Mouse (Mus musculus): ENCODE results near the gene Plppr3. TPM values are rescaled to one million over a fixed set of nuclear protein-coding genes. Genes with fewer than 3 reads are reported as not detected.
"Not testable (repeated sequence)": the region's sequence is repeated elsewhere in the genome, so short reads cannot be mapped to it uniquely, and the experiment has no call there.

Plppr3 gene
- total and polyA plus RNA-seq, 2 experiments from 2014 or later = 328 to 473 TPM

DNA sequence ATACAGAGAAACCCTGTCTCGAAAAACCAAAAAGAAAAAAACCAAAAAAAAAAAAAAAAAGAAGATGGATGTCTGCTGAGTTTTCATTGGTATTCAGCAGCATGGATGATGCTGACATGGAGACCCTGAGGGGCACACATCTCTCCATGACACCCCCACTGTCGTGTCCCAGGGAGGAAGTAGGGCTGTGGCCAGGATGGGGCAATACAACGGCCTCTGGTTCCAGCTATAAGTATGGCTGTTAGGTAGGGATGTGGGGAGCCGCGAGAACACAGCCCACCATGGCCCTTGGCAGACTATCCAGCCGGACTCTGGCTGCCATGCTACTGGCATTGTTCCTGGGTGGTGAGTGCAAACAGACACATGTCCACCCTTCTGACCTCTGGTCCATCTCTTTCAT, 11.6 kb upstream of the Plppr3 start, which contains the start of gene Elane:
Gene Elane, plus strand, starts transcription at position 194 of the 400 bp plus-strand sequence.
- TF ChIP-seq CTCF (IDR thresholded peaks at IDR 0.05; ENCODE audit: low read depth) = no peak
- Histone ChIP-seq H3K9me3 (ENCODE audit: low read length) (no peaks in the 10 kb centered on the region), H3K4me2 (ENCODE audit: low read depth) (no peak within 1 kb of the TSS), H3K4me3 (ENCODE audit: low read depth, low read length) (no peak within 1 kb of the TSS), H3K27me3 (ENCODE audit: insufficient read depth, low read length) (peaks cover 5% of the 10 kb centered on the region; the same call in 1 of the 2 replicates), H3K4me1 (ENCODE audit: insufficient read depth) (no peaks in the 10 kb centered on the region), H3K27ac (ENCODE audit: low read depth, low read length) (no peak within 1 kb of the TSS), H3K9ac (no peak within 1 kb of the TSS), H3K36me3 (ENCODE audit: insufficient read depth) (no peaks in the 10 kb centered on the region)
- WGBS = 80% methylated on average over 6 of the region's 6 CpGs
- no peak for DNase-seq
- no peak for ATAC-seq

DNA sequence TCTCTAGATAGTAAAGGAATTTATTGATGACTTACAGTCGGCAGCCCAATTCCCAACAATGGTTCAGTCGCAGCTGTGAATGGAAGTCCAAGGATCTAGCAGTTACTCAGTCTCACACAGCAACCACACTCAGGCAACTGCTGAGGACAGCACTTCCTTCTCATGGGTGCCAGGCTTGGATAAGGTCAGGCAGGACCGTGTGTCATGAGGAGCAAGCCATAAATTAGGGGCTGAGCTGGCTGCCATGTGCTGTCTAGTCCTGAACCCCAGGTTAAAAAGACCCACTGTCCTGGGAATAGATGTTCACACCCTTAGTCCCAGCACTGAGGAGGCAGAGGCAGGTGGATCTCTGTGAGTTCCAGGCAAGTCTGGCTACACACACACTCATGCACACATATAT, 10.5 kb upstream of the Plppr3 start:
- not testable (repeated sequence) for H3K27ac ChIP-seq (ENCODE audit: low read depth, low read length)
- WGBS = 85% methylated on average over 2 of the region's 3 CpGs

DNA sequence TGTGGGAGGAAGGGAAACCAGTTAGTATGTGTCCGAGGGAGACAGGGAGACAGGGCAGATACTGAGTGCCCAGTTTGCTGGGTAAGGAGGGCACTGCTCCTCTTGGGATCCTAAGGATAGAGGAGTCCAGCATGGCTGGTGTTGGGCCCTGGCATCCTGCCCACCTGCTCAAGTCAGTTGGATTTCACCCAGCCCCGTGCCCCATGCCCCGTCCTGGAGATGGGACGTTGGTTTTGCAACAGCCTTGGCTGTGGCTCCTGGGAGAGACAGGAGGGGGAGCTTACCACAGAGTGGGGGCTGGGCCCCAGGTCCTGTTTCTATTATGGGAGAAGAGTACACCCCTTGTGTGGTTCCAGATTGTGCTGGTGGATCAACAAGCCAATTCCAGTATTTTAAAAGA, 10.0 kb upstream of the Plppr3 start:
- ATAC-seq (no peak), DNase-seq (no peak)
- H3K27me3 ChIP-seq (ENCODE audit: insufficient read depth, low read length) = peaks cover 5% of the 10 kb centered on the region; the same call in 1 of the 2 replicates
- H3K36me3 ChIP-seq (ENCODE audit: insufficient read depth) = no peaks in the 10 kb centered on the region
- H3K27ac ChIP-seq (ENCODE audit: low read depth, low read length) = no peak overlapping the region
- TF ChIP-seq CTCF (IDR thresholded peaks at IDR 0.05; ENCODE audit: low read depth) = no peak
- H3K4me2 ChIP-seq (ENCODE audit: low read depth) = no peak overlapping the region
- H3K4me1 ChIP-seq (ENCODE audit: insufficient read depth) = no peaks in the 10 kb centered on the region
- H3K9ac ChIP-seq = no peak overlapping the region
- no peaks in the 10 kb centered on the region for H3K9me3 ChIP-seq (ENCODE audit: low read length)
- 45% methylated on average over 4 of the region's 4 CpGs for WGBS
- no peak overlapping the region for H3K4me3 ChIP-seq (ENCODE audit: low read depth, low read length)

More for the DNA sequence above, 10.5 kb upstream of the Plppr3 start:
- H3K4me2 ChIP-seq (ENCODE audit: low read depth); DNase-seq; H3K4me3 ChIP-seq (ENCODE audit: low read depth, low read length); ATAC-seq; H3K9me3 ChIP-seq (ENCODE audit: low read length); H3K27me3 ChIP-seq (ENCODE audit: insufficient read depth, low read length); H3K9ac ChIP-seq; H3K4me1 ChIP-seq (ENCODE audit: insufficient read depth); H3K36me3 ChIP-seq (ENCODE audit: insufficient read depth): not testable (repeated sequence)

DNA sequence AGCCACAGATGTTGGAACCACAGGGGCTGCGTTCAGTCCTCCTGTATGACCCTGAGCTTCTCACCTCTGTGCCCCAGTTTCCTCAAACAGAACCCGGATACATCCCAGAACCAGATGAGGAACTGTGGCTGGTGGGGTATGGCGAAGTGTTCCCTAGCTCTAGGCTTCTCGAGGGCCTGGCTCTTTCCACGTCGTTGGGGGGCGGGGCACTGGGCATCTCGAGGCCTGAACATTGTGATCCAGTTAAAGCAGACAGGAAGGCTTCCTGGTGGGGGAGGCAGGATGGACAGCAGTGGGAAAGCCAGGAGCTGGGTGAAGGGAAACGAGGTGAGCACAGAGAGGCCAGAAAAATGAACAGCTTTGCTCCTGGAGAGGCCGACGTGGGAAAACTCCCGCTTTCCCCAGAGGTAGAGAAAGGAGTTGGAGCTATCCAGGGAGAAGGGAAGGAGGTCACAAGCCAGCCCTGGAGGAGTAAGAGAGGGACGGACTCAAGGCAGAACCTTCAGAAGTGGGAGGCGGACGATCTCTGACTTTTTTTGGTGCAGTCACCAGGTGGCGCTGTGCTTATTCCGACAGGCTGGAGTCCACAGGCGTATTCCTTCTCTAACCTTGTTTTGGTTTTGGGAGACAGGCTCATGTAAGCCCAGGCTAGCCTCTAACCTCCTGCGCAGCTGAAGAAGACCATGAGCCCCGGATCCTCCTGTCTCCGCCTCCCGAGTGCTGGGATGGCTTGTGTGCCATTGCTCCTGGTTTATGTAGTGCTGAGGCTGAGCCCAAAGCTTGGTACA, 9.1 kb upstream of the Plppr3 start:
- WGBS = 15% methylated on average over 22 of the region's 22 CpGs
- peak; percentile 67 for ATAC-seq
- H3K4me2 ChIP-seq (ENCODE audit: low read depth) = no peak overlapping the region

DNA sequence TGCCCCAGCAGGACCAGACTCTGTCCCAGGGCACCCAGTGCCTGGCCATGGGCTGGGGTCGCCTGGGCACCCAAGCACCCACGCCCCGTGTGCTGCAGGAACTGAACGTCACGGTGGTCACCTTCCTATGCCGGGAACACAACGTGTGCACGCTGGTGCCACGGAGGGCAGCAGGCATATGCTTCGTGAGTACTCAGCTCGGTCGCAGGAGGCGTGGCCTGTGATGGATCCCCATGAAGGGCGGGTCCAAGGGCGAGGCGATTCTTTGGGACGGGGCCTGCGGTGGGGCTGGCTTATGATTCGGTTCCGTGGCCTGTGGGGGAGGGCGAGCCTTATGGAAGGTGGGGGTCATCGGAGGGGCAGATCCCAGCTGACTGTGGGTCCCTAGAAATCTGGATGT, 7.5 kb upstream of the Plppr3 start:
- H3K36me3 ChIP-seq (ENCODE audit: insufficient read depth) = no peaks in the 10 kb centered on the region
- DNase-seq (no peak), ATAC-seq (no peak)
- H3K27me3 ChIP-seq (ENCODE audit: insufficient read depth, low read length) = peaks cover 5% of the 10 kb centered on the region; the same call in 1 of the 2 replicates
- no peak overlapping the region for H3K4me2 ChIP-seq (ENCODE audit: low read depth)
- no peak overlapping the region for H3K9ac ChIP-seq
- TF ChIP-seq CTCF (IDR thresholded peaks at IDR 0.05; ENCODE audit: low read depth) = no peak
- no peak overlapping the region for H3K4me3 ChIP-seq (ENCODE audit: low read depth, low read length)
- H3K27ac ChIP-seq (ENCODE audit: low read depth, low read length) = no peak overlapping the region
- no peaks in the 10 kb centered on the region for H3K9me3 ChIP-seq (ENCODE audit: low read length)
- WGBS = 9% methylated on average over 22 of the region's 22 CpGs
- H3K4me1 ChIP-seq (ENCODE audit: insufficient read depth) = no peaks in the 10 kb centered on the region

More for the DNA sequence above, 9.1 kb upstream of the Plppr3 start:
- H3K27ac ChIP-seq (ENCODE audit: low read depth, low read length) = no peak overlapping the region
- DNase-seq = peak; percentile 84
- TF ChIP-seq CTCF (IDR thresholded peaks at IDR 0.05; ENCODE audit: low read depth) = peak; percentile 84
- no peaks in the 10 kb centered on the region for H3K9me3 ChIP-seq (ENCODE audit: low read length)
- no peak overlapping the region for H3K9ac ChIP-seq
- H3K4me3 ChIP-seq (ENCODE audit: low read depth, low read length) = no peak overlapping the region
- H3K36me3 ChIP-seq (ENCODE audit: insufficient read depth) = no peaks in the 10 kb centered on the region
- H3K4me1 ChIP-seq (ENCODE audit: insufficient read depth) = no peaks in the 10 kb centered on the region
- H3K27me3 ChIP-seq (ENCODE audit: insufficient read depth, low read length) = peaks cover 5% of the 10 kb centered on the region; the same call in 1 of the 2 replicates

DNA sequence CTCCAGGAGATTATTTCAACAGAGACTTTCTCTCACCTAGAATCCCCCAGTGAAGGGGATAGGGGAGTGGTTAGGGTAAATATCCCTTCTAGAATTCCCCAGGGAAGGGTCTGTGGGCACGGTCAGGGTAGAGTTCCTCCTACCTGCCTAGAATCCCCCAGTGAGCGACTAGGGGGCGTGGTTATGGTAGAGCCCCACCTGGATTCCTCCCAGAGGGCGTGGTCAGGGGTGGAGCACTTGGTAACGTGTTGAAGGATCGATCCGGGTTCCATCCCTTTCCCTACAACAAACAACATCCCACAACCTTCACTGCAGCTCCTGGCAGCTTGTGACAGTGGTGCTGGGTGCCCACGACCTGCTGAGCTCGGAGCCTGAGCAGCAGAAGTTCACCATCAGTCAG, 6.3 kb upstream of the Plppr3 start:
- no peak overlapping the region for H3K4me3 ChIP-seq (ENCODE audit: low read depth, low read length)
- no peak overlapping the region for H3K27ac ChIP-seq (ENCODE audit: low read depth, low read length)
- ATAC-seq = no peak
- no peak for TF ChIP-seq CTCF (IDR thresholded peaks at IDR 0.05; ENCODE audit: low read depth)
- DNase-seq = no peak
- H3K9ac ChIP-seq = no peak overlapping the region
- no peaks in the 10 kb centered on the region for H3K9me3 ChIP-seq (ENCODE audit: low read length)
- H3K4me1 ChIP-seq (ENCODE audit: insufficient read depth) = no peaks in the 10 kb centered on the region
- 29% methylated on average over 9 of the region's 9 CpGs for WGBS
- no peak overlapping the region for H3K4me2 ChIP-seq (ENCODE audit: low read depth)
- peaks cover 5% of the 10 kb centered on the region; the same call in 1 of the 2 replicates for H3K27me3 ChIP-seq (ENCODE audit: insufficient read depth, low read length)
- H3K36me3 ChIP-seq (ENCODE audit: insufficient read depth) = no peaks in the 10 kb centered on the region

DNA sequence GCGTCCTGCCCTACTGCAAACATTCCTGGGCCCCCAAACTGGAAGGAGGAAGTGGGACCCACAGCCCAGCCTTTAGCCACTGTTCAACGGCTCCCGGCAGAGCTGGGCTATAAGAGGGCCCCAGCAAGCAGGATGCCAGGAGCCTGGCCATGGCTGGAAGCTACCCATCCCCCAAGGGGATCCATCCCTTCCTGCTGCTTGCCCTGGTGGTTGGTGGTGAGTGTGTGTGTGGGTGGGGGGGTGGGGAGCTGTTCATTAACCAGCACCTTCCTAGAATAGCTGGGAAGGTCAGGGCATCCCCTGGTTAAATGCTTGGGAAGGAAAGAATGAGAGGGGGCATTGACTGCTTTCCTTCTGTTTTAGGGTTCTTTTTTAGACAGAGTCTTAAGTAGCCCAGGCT, 5.1 kb upstream of the Plppr3 start:
- Histone ChIP-seq H3K9ac (no peak overlapping the region), H3K27me3 (ENCODE audit: insufficient read depth, low read length) (peaks cover 5% of the 10 kb centered on the region; the same call in 1 of the 2 replicates), H3K9me3 (ENCODE audit: low read length) (no peaks in the 10 kb centered on the region), H3K27ac (ENCODE audit: low read depth, low read length) (no peak overlapping the region), H3K36me3 (ENCODE audit: insufficient read depth) (no peaks in the 10 kb centered on the region), H3K4me1 (ENCODE audit: insufficient read depth) (no peaks in the 10 kb centered on the region), H3K4me2 (ENCODE audit: low read depth) (no peak overlapping the region), H3K4me3 (ENCODE audit: low read depth, low read length) (no peak overlapping the region)
- no peak for ATAC-seq
- no peak for TF ChIP-seq CTCF (IDR thresholded peaks at IDR 0.05; ENCODE audit: low read depth)
- WGBS = 61% methylated on average over 3 of the region's 3 CpGs
- DNase-seq = no peak

Data from forebrain, postnatal 0 days (tissue).